Mouse (Mus musculus) myocyte (in vitro differentiated cells): Measurements from ENCODE around the gene Cpa2. TPM values are rescaled to one million over a fixed set of nuclear protein-coding genes. Genes with fewer than 3 reads are reported as not detected.

Source experiments
- H3K27me3 ChIP-seq: one replicate; pipeline ENCODE4 v1.6.1; 2011; ENCODE audit not compliant: control insufficient read depth, insufficient read depth, insufficient read length
- H3K36me3 ChIP-seq: one replicate; pipeline ENCODE4 v1.6.1; 2011; ENCODE audit not compliant: control insufficient read depth, insufficient read depth
- H3K4me2 ChIP-seq: one replicate; pipeline ENCODE4 v1.6.1; 2011; ENCODE audit warnings: low read depth, control low read depth
- H3K4me3 ChIP-seq: one replicate; pipeline ENCODE4 v1.5.1; 2011; ENCODE audit warnings: mild to moderate bottlenecking, control low read depth, moderate library complexity
- H3K79me2 ChIP-seq: one replicate; pipeline ENCODE4 v1.6.1; 2011; ENCODE audit not compliant: control insufficient read depth, insufficient read depth
- H3ac ChIP-seq: one replicate; pipeline ENCODE4 v1.6.1; 2011; ENCODE audit not compliant: control insufficient read depth, insufficient read length
- CEBPB ChIP-seq: IDR thresholded peaks from 2 replicates; pipeline ENCODE4 v1.6.1; 2011; ENCODE audit warnings: mild to moderate bottlenecking, moderate library complexity; ENCODE audit not compliant: poor library complexity, insufficient read depth, severe bottlenecking
- E2F4 ChIP-seq: IDR thresholded peaks from one replicate; pipeline ENCODE4 v1.6.1; 2011; ENCODE audit warnings: mild to moderate bottlenecking, control low read depth, moderate library complexity; ENCODE audit not compliant: insufficient read depth
- MAX ChIP-seq: IDR thresholded peaks from one replicate; pipeline ENCODE4 v1.6.1; 2011; ENCODE audit warnings: low read depth, mild to moderate bottlenecking, control low read depth
- MYOD1 ChIP-seq, 3 experiments: IDR thresholded peaks; one replicate each; pipeline ENCODE4 v1.6.1; 2011; ENCODE audit warnings: control low read depth in 2 of 3, low read depth in 2 of 3, mild to moderate bottlenecking in 2 of 3, moderate library complexity in 1 of 3; ENCODE audit not compliant: insufficient read length in 2 of 3, control insufficient read depth in 1 of 3
- MYOG ChIP-seq, 3 experiments: IDR thresholded peaks; one replicate each; pipeline ENCODE4 v1.6.1; 2011; ENCODE audit warnings: control low read depth in 2 of 3, low read depth in 2 of 3, mild to moderate bottlenecking in 2 of 3; ENCODE audit not compliant: insufficient read length in 2 of 3, control insufficient read depth in 1 of 3, insufficient read depth in 1 of 3
- POLR2A ChIP-seq: IDR thresholded peaks from one replicate; pipeline ENCODE4 v1.6.1; 2011; ENCODE audit warnings: low read depth, mild to moderate bottlenecking, control low read depth, moderate library complexity; ENCODE audit not compliant: insufficient read length
- POLR2AphosphoS2 ChIP-seq: IDR thresholded peaks from one replicate; pipeline ENCODE4 v1.6.1; 2011; ENCODE audit warnings: low read depth, control low read depth; ENCODE audit not compliant: insufficient read length
- REST ChIP-seq: IDR thresholded peaks from one replicate; pipeline ENCODE4 v1.6.1; 2011; ENCODE audit warnings: mild to moderate bottlenecking, control low read depth, moderate library complexity; ENCODE audit not compliant: insufficient read depth, insufficient read length
- SRF ChIP-seq: IDR thresholded peaks from one replicate; pipeline ENCODE4 v1.6.1; 2011; ENCODE audit warnings: low read depth; ENCODE audit not compliant: control insufficient read depth, insufficient read length
- TCF12 ChIP-seq: IDR thresholded peaks from one replicate; pipeline ENCODE4 v1.6.1; 2011; ENCODE audit warnings: mild to moderate bottlenecking, control low read depth; ENCODE audit not compliant: poor library complexity, insufficient read depth, severe bottlenecking
- TCF3 ChIP-seq: IDR thresholded peaks from one replicate; pipeline ENCODE4 v1.6.1; 2011; ENCODE audit warnings: low read depth, control low read depth; ENCODE audit not compliant: insufficient read length
- USF1 ChIP-seq: IDR thresholded peaks from one replicate; pipeline ENCODE4 v1.6.1; 2011; ENCODE audit warnings: low read depth, mild to moderate bottlenecking, control low read depth, moderate library complexity
- polyA plus RNA-seq: library from polyadenylated mRNA; unstranded; fragments of >200 nt; fragmentation: generic; extraction: Trizol; gene quantifications from one replicate; pipeline ENCODE4 v1.2.1, GENCODE M21; 2012; ENCODE audit warnings: missing spikeins

The Cpa2 gene
- polyA plus RNA-seq, 1 experiment: not detected

GRCm38 (mm10) chr6:30510291-30510690 is 31.1 kb upstream of the Cpa2 start:
- Histone ChIP-seq H3K4me2 (peak overlapping the region; percentile 86), H3K4me3 (peak overlapping the region; percentile 55)

GRCm38 (mm10) chr6:30514242-30514641 is 27.1 kb upstream of the Cpa2 start:
- H3K36me3 ChIP-seq: no peaks in the 10 kb centered on the region
- H3K4me2 ChIP-seq: no peak overlapping the region
- H3K27me3 ChIP-seq: no peaks in the 10 kb centered on the region
- no peaks in the 10 kb centered on the region for H3K79me2 ChIP-seq
- TF ChIP-seq MAX (no peak), USF1 (no peak), SRF (no peak), POLR2AphosphoS2 (no peak), MYOG (IDR thresholded peaks at IDR 0.05; ENCODE audit: control insufficient read depth in 1 of 3, insufficient read depth in 1 of 3, insufficient read length in 2 of 3, low read depth in 2 of 3) (no peak), REST (no peak), MYOD1 (IDR thresholded peaks at IDR 0.05; ENCODE audit: control insufficient read depth in 1 of 3, insufficient read length in 2 of 3, low read depth in 2 of 3) (no peak), CEBPB (no peak), TCF3 (no peak), TCF12 (no peak), POLR2A (no peak), E2F4 (no peak)
- no peak overlapping the region for H3ac ChIP-seq
- H3K4me3 ChIP-seq: no peak overlapping the region

More at GRCm38 (mm10) chr6:30510291-30510690, 31.1 kb upstream of the Cpa2 start:
- Histone ChIP-seq H3ac (no peak overlapping the region), H3K27me3 (no peaks in the 10 kb centered on the region), H3K79me2 (no peaks in the 10 kb centered on the region), H3K36me3 (peaks cover 7% of the 10 kb centered on the region)
- TF ChIP-seq POLR2AphosphoS2 (no peak), REST (no peak), POLR2A (no peak), TCF3 (no peak), MAX (no peak), E2F4 (no peak), MYOD1 (IDR thresholded peaks at IDR 0.05; ENCODE audit: control insufficient read depth in 1 of 3, insufficient read length in 2 of 3, low read depth in 2 of 3) (no peak), TCF12 (no peak), SRF (no peak), USF1 (no peak), CEBPB (no peak), MYOG (IDR thresholded peaks at IDR 0.05; ENCODE audit: control insufficient read depth in 1 of 3, insufficient read depth in 1 of 3, insufficient read length in 2 of 3, low read depth in 2 of 3) (no peak)

- Histone ChIP-seq H3K79me2 (no peaks in the 10 kb centered on the region), H3K36me3 (no peaks in the 10 kb centered on the region), H3K4me2 (no peak overlapping the region), H3ac (no peak overlapping the region), H3K4me3 (no peak overlapping the region), H3K27me3 (no peaks in the 10 kb centered on the region)
- TF ChIP-seq MYOD1 (IDR thresholded peaks at IDR 0.05; ENCODE audit: control insufficient read depth in 1 of 3, insufficient read length in 2 of 3, low read depth in 2 of 3): no peak
These were observed 21.0 kb upstream of the Cpa2 start for GRCm38 (mm10) chr6:30520400-30520799.

GRCm38 (mm10) chr6:30525456-30526332 is 15.7 kb upstream of the Cpa2 start:
- Histone ChIP-seq H3K4me3 (no peak overlapping the region), H3K27me3 (no peaks in the 10 kb centered on the region), H3K36me3 (no peaks in the 10 kb centered on the region), H3ac (no peak overlapping the region), H3K79me2 (no peaks in the 10 kb centered on the region), H3K4me2 (no peak overlapping the region)
- TF ChIP-seq USF1: no peak
- TF ChIP-seq CEBPB: no peak
- no peak for TF ChIP-seq REST

GRCm38 (mm10) chr6:30526586-30527515 is 14.5 kb upstream of the Cpa2 start:
- no peak overlapping the region for H3ac ChIP-seq
- no peak for TF ChIP-seq REST
- TF ChIP-seq MYOG (IDR thresholded peaks at IDR 0.05; ENCODE audit: control insufficient read depth in 1 of 3, insufficient read depth in 1 of 3, insufficient read length in 2 of 3, low read depth in 2 of 3): no peak
- no peak for TF ChIP-seq CEBPB
- no peak for TF ChIP-seq USF1
- TF ChIP-seq SRF: no peak
- no peak for TF ChIP-seq MAX
- no peak for TF ChIP-seq POLR2A
- no peak for TF ChIP-seq TCF12
- no peak for TF ChIP-seq MYOD1 (IDR thresholded peaks at IDR 0.05; ENCODE audit: control insufficient read depth in 1 of 3, insufficient read length in 2 of 3, low read depth in 2 of 3)
- TF ChIP-seq TCF3: no peak
- no peak for TF ChIP-seq E2F4
- TF ChIP-seq POLR2AphosphoS2: no peak
- no peaks in the 10 kb centered on the region for H3K27me3 ChIP-seq
- no peaks in the 10 kb centered on the region for H3K79me2 ChIP-seq
- no peak overlapping the region for H3K4me3 ChIP-seq
- no peak overlapping the region for H3K4me2 ChIP-seq
- H3K36me3 ChIP-seq: no peaks in the 10 kb centered on the region
